Mouse (Mus musculus) G1E (cell line): ENCODE results near the gene Pef1. TPM values are rescaled to one million over a fixed set of nuclear protein-coding genes. Genes with fewer than 3 reads are reported as not detected.

Source experiments
- ATAC-seq: 2 replicates; pipeline ENCODE4 v1.8.0; 2016; ENCODE audit warnings: mild to moderate bottlenecking; ENCODE audit not compliant: insufficient number of reproducible peaks, poor library complexity, low FRiP score, severe bottlenecking; ENCODE audit errors: extremely low read depth
- DNase-seq: peaks from one replicate; pipeline ENCODE4 v3.0.0; 2012; ENCODE audit warnings: low spot score
- H3K27me3 ChIP-seq: 2 replicates; pipeline ENCODE4 v1.6.1; 2012; ENCODE audit warnings: mild to moderate bottlenecking, low read length, inconsistent platforms; ENCODE audit not compliant: insufficient read depth
- H3K36me3 ChIP-seq: replicated peaks from 2 replicates; pipeline ENCODE3; 2012; ENCODE audit warnings: mild to moderate bottlenecking, inconsistent platforms
- H3K4me1 ChIP-seq: 2 replicates; pipeline ENCODE4 v1.6.1; 2012; ENCODE audit warnings: low read depth, low read length, inconsistent platforms, mixed read lengths; ENCODE audit not compliant: insufficient read depth
- H3K4me3 ChIP-seq: 2 replicates; pipeline ENCODE4 v1.5.1; 2012; ENCODE audit warnings: low read depth, mild to moderate bottlenecking, inconsistent platforms, low read length, moderate library complexity, mixed read lengths
- H3K9me3 ChIP-seq: replicated peaks from 2 replicates; pipeline ENCODE4 v1.6.1; 2012; ENCODE audit warnings: inconsistent platforms
- CTCF ChIP-seq: IDR thresholded peaks from 2 replicates; pipeline ENCODE4 v1.5.1; 2012; ENCODE audit warnings: low read depth, low read length, inconsistent platforms, mixed read lengths
- GATA1 ChIP-seq: IDR thresholded peaks from 2 replicates; pipeline ENCODE4 v1.6.1; 2012; ENCODE audit warnings: borderline replicate concordance, low read length, inconsistent platforms, mixed read lengths
- GATA2 ChIP-seq: IDR thresholded peaks from 2 replicates; pipeline ENCODE4 v1.6.1; 2012; ENCODE audit warnings: low read depth, low read length, inconsistent platforms, borderline replicate concordance
- POLR2AphosphoS5 ChIP-seq: IDR thresholded peaks from 2 replicates; pipeline ENCODE4 v1.6.1; 2012; ENCODE audit warnings: low read depth, low read length, inconsistent platforms; ENCODE audit not compliant: insufficient replicate concordance
- TAL1 ChIP-seq: conservative IDR thresholded peaks from 2 replicates; pipeline ENCODE4 v1.6.1; 2012; ENCODE audit warnings: low read depth, low read length, inconsistent platforms, mixed read lengths
- polyA plus RNA-seq: library from polyadenylated mRNA; stranded (reverse); fragments of >175 nt; gene quantifications from 2 replicates; pipeline ENCODE4 v1.2.3, GENCODE M21; 2012
- total RNA-seq, 2 experiments: library from RNA; stranded (forward) in 1 of 2; stranded (reverse) in 1 of 2; fragments of 200-1000 nt in 1 of 2; fragments of >200 nt in 1 of 2; fragmentation: Nextera tagmentation in 1 of 2; gene quantifications; 2 replicates each; pipeline ENCODE4 v1.2.3; 2014 to 2017

Pef1 gene
- total and polyA plus RNA-seq, 3 experiments: 20.9 to 84.6 (median 24.8) TPM

DNA sequence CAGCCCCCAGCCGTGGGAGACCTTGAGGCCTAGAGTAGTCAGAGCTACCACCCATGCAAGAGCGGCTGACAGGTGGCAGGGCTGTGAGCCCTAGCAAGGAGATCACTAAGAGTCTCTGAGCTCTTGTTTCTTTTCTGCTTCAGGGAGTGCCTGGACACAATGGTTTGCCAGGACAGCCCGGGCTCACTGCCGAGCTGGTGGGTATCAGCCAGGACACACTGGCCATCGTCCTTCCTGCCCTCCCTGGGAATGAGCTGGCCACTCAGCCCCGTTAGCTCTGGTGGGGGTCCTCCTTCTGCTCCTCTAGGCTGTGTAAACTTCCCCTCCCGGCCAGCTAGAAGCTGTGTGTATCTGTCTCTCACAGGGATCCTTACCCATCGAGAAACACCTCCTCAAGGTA, 25.5 kb upstream of the Pef1 start:
- peaks cover 45% of the 10 kb centered on the region for H3K27me3 ChIP-seq

DNA sequence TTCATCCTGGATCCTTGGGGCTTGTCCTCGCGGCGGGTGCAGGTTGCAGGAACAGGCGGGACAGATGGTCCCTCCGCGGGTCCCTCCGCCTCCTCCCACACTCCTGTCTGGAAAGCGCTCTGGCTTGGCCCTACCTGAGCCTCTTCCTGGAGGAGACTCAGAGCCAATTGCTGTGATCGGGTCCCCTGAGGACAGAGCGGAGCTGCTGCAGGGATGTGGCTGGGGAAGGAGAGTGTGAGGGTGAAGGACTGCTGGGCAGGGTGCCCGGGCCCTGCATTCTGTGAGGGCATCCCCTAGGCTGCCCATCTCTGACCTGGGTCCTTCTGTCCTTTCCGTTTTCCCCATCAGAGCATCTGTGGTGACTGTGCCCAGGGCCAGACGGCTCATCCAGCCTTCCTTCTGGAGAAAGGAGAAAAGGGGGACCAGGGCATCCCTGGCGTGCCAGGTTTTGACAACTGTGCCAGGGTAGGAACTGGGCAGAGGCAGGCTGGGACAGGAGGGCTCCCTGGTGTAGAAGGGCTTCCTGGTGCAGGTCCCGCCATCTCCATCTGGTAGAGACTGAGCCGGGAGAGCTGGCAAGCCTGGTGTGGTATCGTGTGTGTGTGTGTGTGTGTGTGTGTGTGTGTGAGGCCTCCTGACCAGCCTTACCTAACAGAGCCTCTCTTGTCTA, 23.4 kb upstream of the Pef1 start:
- TF ChIP-seq POLR2AphosphoS5: no peak
- TF ChIP-seq GATA2: no peak
- no peak for TF ChIP-seq TAL1
- no peak for TF ChIP-seq CTCF
- TF ChIP-seq GATA1: no peak

More for the DNA sequence above, 25.5 kb upstream of the Pef1 start:
- H3K36me3 ChIP-seq: no peaks in the 10 kb centered on the region
- TF ChIP-seq TAL1 (no peak), POLR2AphosphoS5 (no peak)
- no peaks in the 10 kb centered on the region for H3K9me3 ChIP-seq
- ATAC-seq (no peak), DNase-seq (no peak)
- no peak overlapping the region for H3K4me3 ChIP-seq
- peaks cover 3% of the 10 kb centered on the region for H3K4me1 ChIP-seq

DNA sequence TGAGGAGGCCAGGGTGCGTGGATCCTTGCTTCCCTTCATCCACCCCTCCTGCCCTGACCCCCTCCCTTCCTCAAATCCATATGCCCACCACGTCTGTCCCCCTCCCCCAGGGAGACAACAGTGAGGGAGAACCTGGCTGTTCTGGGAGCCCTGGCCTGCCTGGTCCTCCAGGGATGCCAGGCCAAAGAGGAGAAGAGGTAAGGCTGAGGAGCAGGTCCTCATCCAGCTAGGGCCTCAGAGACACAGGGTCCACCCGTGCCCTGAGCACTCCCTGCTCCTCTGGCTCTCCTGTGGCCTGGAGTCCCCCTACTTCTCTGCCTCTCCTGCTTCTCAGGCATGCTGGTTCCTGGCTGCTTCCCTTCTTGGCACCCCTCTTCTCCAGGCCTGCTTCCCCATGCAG, 22.8 kb upstream of the Pef1 start:
- DNase-seq (no peak), ATAC-seq (no peak)
- Histone ChIP-seq H3K4me3 (no peak overlapping the region), H3K4me1 (no peaks in the 10 kb centered on the region), H3K9me3 (no peaks in the 10 kb centered on the region), H3K36me3 (no peaks in the 10 kb centered on the region), H3K27me3 (peaks cover 51% of the 10 kb centered on the region)
- TF ChIP-seq TAL1 (no peak), GATA1 (no peak)

More for the DNA sequence above, 23.4 kb upstream of the Pef1 start:
- Histone ChIP-seq H3K4me3 (no peak overlapping the region), H3K27me3 (peaks cover 51% of the 10 kb centered on the region), H3K4me1 (no peaks in the 10 kb centered on the region), H3K9me3 (no peaks in the 10 kb centered on the region), H3K36me3 (no peaks in the 10 kb centered on the region)
- ATAC-seq: no peak
- DNase-seq: no peak

DNA sequence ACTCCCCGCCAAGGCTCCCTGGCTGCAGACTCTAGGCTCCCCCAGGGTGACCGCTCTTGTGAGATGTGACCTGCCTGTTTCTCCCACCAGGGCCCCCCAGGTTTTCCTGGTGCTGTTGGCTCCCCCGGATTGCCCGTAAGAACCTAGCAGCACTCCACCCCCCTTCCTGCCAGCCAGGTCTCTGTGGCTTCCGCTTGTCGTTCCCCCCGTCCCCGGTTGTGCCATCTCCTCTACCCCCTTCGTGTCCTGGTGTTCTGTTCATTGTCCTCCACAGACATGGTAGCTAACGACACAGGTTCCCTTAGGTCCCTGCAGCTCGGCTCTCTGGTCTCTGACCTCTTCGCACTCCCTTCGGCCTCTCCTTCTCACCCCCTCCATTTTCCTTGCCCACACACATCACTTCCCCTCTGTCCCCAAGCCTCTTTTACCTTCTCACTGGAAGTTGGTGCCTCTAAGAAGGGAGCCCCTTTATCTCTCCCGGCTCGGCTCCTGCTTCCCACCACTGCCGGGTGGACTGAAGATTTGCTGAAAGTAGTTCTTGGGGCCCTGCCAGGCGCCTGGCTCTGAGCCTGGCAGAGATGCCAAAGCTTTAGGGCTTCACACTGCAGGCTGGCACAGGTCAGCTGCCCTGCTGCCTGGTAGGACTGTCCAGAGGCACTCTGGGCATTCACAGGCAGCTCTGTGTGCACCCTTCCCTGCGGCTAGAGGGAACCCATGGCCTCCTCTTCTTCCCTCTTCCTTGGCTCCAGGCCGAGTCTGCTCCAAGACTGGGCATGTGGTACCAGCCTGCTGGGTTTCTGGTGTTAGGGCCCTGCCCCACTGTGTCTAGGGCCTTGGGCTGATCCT, 20.8 kb upstream of the Pef1 start:
- H3K27me3 ChIP-seq: peaks cover 60% of the 10 kb centered on the region
- H3K9me3 ChIP-seq: no peaks in the 10 kb centered on the region
- H3K4me3 ChIP-seq: no peak overlapping the region
- ATAC-seq: no peak
- TF ChIP-seq POLR2AphosphoS5: no peak
- TF ChIP-seq GATA1: no peak
- TF ChIP-seq CTCF: no peak
- no peak for TF ChIP-seq TAL1
- no peak for TF ChIP-seq GATA2
- no peaks in the 10 kb centered on the region for H3K36me3 ChIP-seq
- H3K4me1 ChIP-seq: no peaks in the 10 kb centered on the region
- no peak for DNase-seq

DNA sequence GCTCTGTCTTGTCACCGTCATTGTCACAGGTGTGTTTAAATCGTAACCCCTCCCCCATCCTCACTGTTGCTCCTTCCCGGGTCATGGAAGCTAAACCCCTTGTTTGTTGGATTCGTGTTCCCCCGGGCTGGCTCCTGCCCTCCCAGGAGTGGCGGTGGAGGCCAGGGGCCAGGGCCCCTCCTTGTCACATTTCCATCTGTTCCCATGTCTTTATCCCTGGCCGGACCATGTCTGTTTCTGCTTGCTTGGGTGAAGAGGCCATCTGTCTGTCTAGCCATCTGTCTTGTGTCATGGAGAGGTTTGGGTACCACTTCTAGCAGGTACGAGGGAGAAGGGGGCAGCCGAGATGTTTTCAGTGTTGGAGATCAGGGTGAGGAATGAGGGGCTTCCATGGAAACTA, 20.1 kb upstream of the Pef1 start:
- no peaks in the 10 kb centered on the region; the same call in 1 of the 2 replicates for H3K4me1 ChIP-seq
- ATAC-seq: no peak
- TF ChIP-seq GATA2 (no peak), GATA1 (no peak), CTCF (no peak), POLR2AphosphoS5 (no peak), TAL1 (no peak)
- DNase-seq: no peak
- H3K36me3 ChIP-seq: no peaks in the 10 kb centered on the region
- H3K27me3 ChIP-seq: peaks cover 56% of the 10 kb centered on the region
- H3K4me3 ChIP-seq: no peak overlapping the region
- H3K9me3 ChIP-seq: no peaks in the 10 kb centered on the region

DNA sequence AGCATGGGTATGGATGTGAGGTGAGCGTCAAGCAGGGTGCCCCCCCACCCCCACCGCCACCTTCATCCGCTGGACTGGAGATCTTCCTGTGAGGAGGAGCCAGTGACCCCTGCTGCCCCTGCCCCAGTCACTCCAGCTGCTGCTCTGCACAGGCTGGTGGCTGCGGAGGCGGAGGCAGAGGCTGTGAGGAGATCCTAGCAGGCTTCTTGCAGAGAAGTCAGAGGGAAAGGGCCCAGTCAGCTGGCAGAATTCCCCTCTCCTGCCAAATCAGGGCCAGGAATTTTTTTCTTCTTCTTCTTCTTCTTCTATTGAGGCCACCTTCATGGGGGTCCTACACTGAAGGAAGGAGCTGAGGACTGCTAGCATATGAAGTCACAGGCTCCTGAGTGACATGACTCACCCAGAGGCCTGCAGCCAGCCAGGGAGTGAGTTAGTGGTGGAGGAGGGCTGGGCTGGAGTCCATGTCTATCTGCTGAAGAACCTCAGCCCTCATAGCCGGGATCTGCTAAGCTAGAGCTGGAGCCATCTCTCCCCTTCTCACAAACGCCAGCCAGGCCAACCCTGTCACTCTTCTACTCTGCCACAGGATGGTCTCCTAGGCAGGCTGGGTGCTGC, 17.9 kb upstream of the Pef1 start:
- Histone ChIP-seq H3K4me1 (peaks cover 2% of the 10 kb centered on the region), H3K4me3 (no peak overlapping the region), H3K27me3 (peaks cover 58% of the 10 kb centered on the region), H3K9me3 (no peaks in the 10 kb centered on the region), H3K36me3 (no peaks in the 10 kb centered on the region)
- TF ChIP-seq POLR2AphosphoS5 (no peak), CTCF (no peak), GATA2 (no peak), GATA1 (no peak), TAL1 (no peak)
- no peak for ATAC-seq
- DNase-seq: no peak
